Mouse (Mus musculus): ENCODE results near the gene Apaf1.

The Apaf1 gene

DNA sequence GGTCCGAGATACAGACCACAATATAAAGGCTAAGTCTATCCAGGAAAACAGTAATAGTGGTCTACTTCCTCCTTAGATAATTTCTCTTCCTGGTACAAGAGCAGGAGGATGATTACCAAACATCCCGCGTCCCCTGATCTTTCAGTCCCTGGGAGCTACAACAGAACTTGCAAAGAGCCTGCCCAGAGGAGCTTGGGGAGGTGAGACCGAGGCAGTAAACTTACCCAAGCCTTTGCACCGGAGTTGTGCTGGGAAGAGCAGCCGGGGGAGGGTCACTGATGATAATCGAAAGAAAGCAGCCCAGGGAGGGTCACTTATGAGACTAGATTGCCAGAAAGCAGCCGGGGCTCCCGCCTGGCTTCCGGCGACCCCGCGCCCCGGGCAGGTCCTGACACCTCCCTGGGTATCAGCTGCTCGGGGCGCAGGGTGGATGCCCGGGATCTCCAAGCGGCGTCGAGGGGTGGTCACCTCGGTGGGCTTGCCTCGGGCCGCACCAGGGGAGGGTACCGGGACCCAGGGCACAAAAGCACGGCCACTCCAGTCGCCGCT lies 537 bp downstream of the Apaf1 start:
- WGBS: under 1% methylated on average over 27 of the region's 27 CpGs

GRCm38 (mm10) chr10:91080540-91080939 lies 2.0 kb downstream of the Apaf1 start:
- WGBS: 77% methylated on average over 5 of the region's 5 CpGs

DNA sequence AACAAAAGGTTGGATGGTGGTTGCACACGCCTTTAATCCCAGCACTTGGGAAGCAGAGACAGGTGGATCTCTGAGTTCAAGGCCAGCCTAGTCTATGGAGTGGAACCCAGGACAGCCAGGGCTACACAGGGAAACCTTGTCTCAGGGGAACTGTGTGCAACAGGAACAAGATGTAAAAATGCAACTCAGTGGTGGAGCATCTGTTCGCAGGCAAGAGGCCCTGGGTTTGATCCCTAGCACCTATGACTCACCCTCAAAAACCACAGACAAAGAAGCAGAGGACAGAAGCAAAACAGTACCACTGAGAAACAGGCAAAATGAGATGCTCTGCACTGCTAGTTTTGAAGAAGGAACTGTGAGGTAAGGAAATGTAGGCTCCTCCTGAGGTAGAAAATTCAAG lies 5.9 kb downstream of the Apaf1 start:
- WGBS: 92% methylated on average over 2 of the region's 2 CpGs

GRCm38 (mm10) chr10:91073345-91073744 lies 9.2 kb downstream of the Apaf1 start:
- WGBS: 66% methylated on average over 3 of the region's 3 CpGs

- WGBS: 30% methylated on average over 1 of the region's 1 CpGs
Measured at GRCm38 (mm10) chr10:91071768-91072167, 10.8 kb downstream of the Apaf1 start.

DNA sequence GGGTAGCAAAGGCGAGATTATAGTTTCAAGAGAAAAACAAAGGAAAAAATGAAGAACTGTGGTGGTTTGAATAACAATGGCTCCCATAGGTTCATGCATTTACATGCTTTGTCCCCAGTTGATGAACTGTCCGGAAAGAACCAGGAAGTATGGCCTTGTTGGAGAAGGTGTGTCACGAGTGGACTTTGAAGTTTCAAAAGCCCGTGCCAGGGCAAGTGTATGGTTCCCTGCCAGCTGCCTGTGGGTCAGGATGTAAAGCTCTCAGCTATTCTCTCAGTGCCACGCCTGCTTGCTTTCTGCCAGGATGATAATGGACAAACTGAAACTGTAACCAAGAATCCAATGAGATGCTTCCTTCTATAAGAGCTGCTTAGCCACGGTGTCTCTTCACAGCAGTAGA lies 20.2 kb downstream of the Apaf1 start:
- 89% methylated on average over 6 of the region's 6 CpGs for WGBS

DNA sequence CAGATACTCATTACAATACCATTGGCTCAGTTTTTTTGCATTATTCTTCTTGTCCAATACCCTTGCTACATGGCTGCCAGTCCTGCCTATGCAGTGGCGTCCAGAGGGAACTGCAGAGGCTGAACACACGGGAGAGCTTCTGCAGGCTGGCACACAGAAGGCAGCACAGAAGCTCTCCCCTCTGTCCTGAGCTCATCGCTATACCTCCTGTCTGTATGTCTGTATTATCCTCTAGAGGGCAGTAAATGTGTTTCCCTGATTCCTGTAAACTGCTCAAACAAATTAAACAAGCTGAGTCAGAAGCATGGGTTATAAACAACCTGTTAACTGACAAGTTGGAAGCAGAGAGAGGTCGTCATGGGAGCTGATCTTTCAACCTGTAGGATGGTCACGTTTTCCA lies 21.8 kb downstream of the Apaf1 start:
- WGBS: 50% methylated on average over 5 of the region's 5 CpGs

DNA sequence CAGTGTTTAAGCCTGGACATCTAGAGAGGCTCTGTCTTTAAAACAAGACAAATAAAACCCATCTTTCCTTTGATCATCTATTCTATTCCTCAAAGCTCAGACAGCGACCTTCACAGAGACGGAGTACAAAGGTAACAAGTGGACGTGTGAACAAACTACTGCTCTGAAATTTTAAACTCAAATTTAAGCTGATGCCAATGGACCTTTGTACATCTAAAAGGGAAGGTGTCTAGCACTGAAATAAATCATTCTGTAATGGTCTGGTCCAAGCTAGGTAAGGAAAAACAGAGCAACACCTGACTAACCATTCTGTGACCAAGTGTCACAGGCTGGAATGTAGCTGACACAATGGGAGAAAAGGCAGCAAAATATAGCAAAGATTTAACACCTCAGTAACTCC lies 31.4 kb downstream of the Apaf1 start:
- WGBS: 97% methylated on average over 3 of the region's 3 CpGs

- WGBS: 75% methylated on average over 4 of the region's 4 CpGs
Measured at GRCm38 (mm10) chr10:91049696-91050095, 32.9 kb downstream of the Apaf1 start.

- WGBS: 26% methylated on average over 8 of the region's 8 CpGs
Measured at GRCm38 (mm10) chr10:91033942-91034341, 48.6 kb downstream of the Apaf1 start.

DNA sequence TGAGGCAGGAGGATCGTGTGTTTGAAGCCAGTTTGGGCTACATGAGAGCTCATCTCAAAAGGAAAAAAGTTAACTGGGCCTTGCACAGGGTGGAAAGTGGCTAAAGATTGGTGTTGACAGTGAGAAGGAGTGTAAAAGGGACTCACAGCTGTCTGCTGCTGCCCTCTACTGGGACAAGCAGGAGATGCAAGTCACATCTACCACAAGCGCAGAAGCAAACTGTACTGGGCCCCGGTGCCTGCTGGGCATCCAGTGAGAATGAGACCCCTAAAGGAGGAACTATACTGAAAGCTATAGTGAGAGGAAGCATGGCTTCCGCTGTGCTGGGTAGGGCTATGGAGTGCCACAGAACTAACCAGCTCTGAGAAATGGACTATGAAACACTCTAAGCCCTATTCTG lies 50.2 kb downstream of the Apaf1 start:
- WGBS: 14% methylated on average over 4 of the region's 4 CpGs

GRCm38 (mm10) chr10:91031176-91031575 lies 51.4 kb downstream of the Apaf1 start:
- WGBS: 88% methylated on average over 9 of the region's 9 CpGs

DNA sequence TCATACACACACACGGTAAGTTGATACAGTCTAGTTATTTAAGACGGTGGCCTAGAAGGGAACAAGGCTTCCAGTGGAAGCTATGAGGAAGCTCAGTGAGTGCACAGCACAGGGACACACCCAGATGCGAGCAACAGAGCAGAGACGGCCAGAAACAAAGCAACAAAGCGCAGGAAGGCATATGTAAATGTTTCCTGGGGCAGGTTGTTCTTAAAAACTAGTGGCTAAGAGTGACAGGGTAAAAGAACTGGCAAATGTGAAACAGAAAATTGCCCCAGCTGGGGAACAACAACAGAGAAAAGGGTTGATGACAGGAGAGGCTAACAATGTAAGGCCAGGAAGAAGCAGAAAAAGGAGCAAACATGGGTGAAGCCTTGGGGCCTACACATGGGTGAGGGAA lies 54.6 kb downstream of the Apaf1 start:
- 75% methylated on average over 5 of the region's 5 CpGs for WGBS

GRCm38 (mm10) chr10:91027468-91027867 lies 55.1 kb downstream of the Apaf1 start:
- 69% methylated on average over 4 of the region's 4 CpGs for WGBS

DNA sequence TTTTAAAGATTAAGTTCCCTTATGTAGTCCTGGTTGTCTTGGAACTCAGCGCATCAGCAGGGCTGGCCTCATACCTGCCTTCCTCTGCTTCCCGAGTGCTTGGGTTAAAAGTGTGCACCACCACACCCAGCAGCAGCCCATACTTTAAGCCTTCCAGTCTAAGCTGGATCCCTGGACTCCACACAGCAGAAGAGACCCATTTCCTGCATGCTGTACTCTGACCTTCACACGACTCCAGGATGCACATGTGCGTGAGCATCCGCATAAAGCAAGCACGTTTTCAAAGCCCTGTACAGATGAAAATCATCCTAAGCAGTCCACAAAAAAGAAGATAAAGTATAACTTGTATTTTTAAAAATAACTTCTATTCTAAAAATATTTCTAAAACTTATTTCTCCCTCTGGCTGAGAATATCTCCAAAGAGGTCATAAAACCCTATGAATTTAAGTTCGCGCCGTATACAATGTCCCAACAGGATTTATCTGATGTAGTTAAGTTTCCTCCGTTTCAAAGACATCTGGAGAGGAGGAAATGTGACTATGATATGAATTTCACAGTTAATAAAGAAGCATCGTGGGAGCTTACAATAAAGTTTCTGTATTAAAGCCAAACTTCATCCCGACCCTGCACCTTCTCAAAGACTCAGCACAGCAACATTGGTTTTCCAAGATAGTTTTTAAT lies 76.6 kb downstream of the Apaf1 start:
- WGBS: 88% methylated on average over 12 of the region's 12 CpGs

GRCm38 (mm10) chr10:91001421-91001820 lies 81.1 kb downstream of the Apaf1 start:
- 41% methylated on average over 13 of the region's 13 CpGs for WGBS

- whole genome bisulfite sequencing: 37% methylated on average over 5 of the region's 5 CpGs
Measured at GRCm38 (mm10) chr10:90999899-91000298, 82.7 kb downstream of the Apaf1 start.

DNA sequence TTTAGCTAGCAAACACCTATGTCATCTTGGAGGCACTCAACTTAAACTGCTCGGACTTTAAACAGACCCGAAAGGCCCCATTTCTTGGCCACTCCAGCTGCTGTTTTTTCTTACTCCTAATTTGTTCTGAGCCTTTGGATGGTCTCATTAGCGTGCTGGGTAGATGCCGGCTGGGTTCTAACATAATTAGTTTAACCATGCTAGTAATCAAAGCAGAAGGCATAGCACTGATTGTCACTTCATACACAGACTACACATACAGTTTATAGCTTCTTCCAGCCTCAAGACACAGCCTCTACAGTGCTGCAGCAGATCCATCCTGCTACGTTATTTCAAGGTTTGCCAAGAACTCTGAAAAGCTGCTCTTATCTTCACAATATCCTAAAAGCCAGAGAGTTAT lies 88.7 kb downstream of the Apaf1 start:
- 75% methylated on average over 5 of the region's 5 CpGs for WGBS

- WGBS: 76% methylated on average over 6 of the region's 6 CpGs
Measured at GRCm38 (mm10) chr10:90992237-90992636, 90.3 kb downstream of the Apaf1 start.

GRCm38 (mm10) chr10:90990340-90990739 lies 92.2 kb downstream of the Apaf1 start:
- WGBS: 93% methylated on average over 6 of the region's 6 CpGs

DNA sequence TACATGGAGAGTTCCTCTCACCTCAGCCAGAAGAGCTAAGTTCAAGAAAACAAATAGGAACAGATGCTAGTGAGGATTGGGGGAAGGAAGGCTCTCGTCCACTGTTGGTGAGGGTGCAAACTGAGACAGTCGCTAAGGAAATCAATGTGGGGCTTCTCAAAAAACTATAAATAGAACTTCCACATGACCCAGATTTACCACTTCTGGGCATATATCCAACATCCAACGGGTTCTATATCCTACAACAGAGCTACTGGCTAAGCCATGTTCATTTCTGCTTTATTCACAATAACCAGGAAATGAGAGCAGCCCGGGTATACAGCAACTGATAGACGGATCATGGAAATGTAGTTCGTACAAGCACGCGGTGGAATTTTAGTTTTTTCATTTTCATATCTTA lies 99.5 kb downstream of the Apaf1 start:
- WGBS: 38% methylated on average over 8 of the region's 8 CpGs

- WGBS: 84% methylated on average over 4 of the region's 4 CpGs
Measured at GRCm38 (mm10) chr10:90981811-90982210, 100.8 kb downstream of the Apaf1 start.

GRCm38 (mm10) chr10:90974491-90974890 lies 108.1 kb downstream of the Apaf1 start:
- WGBS: 68% methylated on average over 6 of the region's 6 CpGs

DNA sequence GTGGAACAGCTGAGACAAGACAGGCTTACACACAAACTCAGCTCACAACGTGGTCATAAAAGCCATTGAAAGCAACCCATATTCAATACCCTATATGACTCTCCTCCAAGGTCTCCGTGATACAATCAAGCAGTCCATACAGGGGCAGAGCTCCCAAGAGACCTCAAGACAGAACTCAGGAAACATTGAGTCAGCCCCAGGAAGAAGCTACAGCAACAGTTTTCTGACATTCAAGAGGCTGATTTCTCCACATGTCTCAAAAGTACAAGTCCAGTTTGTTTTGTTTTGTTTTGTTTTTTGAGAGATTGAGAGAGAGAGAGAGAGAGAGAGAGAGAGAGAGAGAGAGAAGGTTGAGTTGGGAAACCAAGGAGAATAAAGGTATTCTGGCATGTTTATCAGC lies 108.5 kb downstream of the Apaf1 start:
- WGBS: 51% methylated on average over 2 of the region's 2 CpGs
